Mouse (Mus musculus): ENCODE measurements around the gene Gfpt1. TPM values are rescaled to one million over a fixed set of nuclear protein-coding genes. Genes with fewer than 3 reads are reported as not detected.

Gene Gfpt1
- polyA plus RNA-seq, 1 experiment = 10.5 TPM

DNA sequence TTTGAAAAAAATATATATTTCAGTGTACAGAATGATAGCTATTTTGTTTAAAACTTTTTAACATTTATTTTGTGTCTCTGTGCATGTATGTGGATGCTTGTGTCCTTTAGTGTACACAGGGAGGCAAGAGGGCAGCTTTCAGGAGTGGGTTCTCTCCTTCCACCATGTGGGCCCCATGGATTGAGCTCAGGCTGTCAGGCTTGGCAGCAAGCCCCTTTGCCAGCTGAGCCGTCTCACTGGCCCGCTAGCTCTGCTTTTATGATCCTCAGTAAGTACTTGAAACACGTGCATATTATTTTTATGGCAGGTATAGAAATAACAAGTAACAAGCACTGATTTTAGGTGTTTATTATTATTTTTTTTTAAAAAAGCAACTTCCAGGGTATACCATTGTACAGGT lies 90.9 kb downstream of the Gfpt1 start:
- H3K4me3 ChIP-seq (ENCODE audit: insufficient read depth, poor library complexity, severe bottlenecking) = no peak overlapping the region
- H3K27me3 ChIP-seq (ENCODE audit: control insufficient read depth, insufficient read depth, insufficient read length) = no peaks in the 10 kb centered on the region
- H3ac ChIP-seq (ENCODE audit: control insufficient read depth, insufficient read length, low read depth) = no peak overlapping the region
- TF ChIP-seq CTCF (IDR thresholded peaks at IDR 0.05; ENCODE audit: control insufficient read depth, insufficient read depth, insufficient read length) = no peak
- TF ChIP-seq MYOD1 (IDR thresholded peaks at IDR 0.05; ENCODE audit: control insufficient read depth, insufficient read length, low read depth) = no peak
- TF ChIP-seq CEBPB (IDR thresholded peaks at IDR 0.05; ENCODE audit: low read depth) = no peak
- no peak for TF ChIP-seq FOSL1 (IDR thresholded peaks at IDR 0.05; ENCODE audit: insufficient read depth, low read length, poor library complexity, severe bottlenecking)
- no peak for TF ChIP-seq MAX (IDR thresholded peaks at IDR 0.05)
- TF ChIP-seq USF1 (IDR thresholded peaks at IDR 0.05; ENCODE audit: low read depth) = no peak
- TF ChIP-seq MYOG (IDR thresholded peaks at IDR 0.05; ENCODE audit: control insufficient read depth, extremely low read depth, insufficient read length) = no peak
- H3K79me3 ChIP-seq (ENCODE audit: low read depth) = no peaks in the 10 kb centered on the region
- no peaks in the 10 kb centered on the region for H3K79me2 ChIP-seq (ENCODE audit: control insufficient read depth, insufficient read depth)
- no peaks in the 10 kb centered on the region for H3K36me3 ChIP-seq (ENCODE audit: control insufficient read depth, insufficient read depth)

DNA sequence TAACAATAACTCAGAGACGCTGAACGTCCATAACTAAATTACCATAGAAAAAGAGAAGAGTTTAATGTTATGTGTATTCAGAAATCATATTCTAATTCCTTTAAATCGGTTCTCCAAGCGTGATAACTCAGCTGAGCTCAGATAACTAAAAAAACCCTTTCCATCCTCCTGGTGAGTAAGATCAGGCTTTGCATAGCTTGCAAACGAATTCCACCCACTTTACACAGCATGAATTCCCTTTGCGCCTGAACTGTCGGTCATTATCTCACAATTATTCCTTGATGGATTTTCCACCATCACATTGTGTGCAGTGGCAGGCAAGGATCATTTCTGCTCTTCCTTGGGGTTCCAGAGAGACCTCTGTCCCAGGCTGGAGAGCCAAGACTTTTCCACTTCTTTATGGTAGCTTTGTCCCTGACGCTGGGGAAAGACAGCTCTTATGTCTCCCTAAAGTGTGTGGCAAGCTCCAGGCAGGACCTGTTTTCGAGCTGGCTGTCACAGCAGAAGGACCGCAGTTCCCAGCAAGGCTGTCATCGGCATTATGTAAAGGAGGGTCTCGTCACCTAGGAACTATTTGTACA lies 91.4 kb downstream of the Gfpt1 start:
- H3ac ChIP-seq (ENCODE audit: control insufficient read depth, insufficient read length, low read depth) = no peak overlapping the region
- no peak overlapping the region for H3K4me3 ChIP-seq (ENCODE audit: insufficient read depth, poor library complexity, severe bottlenecking)
- H3K79me2 ChIP-seq (ENCODE audit: control insufficient read depth, insufficient read depth) = no peaks in the 10 kb centered on the region
- H3K27me3 ChIP-seq (ENCODE audit: control insufficient read depth, insufficient read depth, insufficient read length) = no peaks in the 10 kb centered on the region
- TF ChIP-seq FOSL1 (IDR thresholded peaks at IDR 0.05; ENCODE audit: insufficient read depth, low read length, poor library complexity, severe bottlenecking) (no peak), MYOG (IDR thresholded peaks at IDR 0.05; ENCODE audit: control insufficient read depth, extremely low read depth, insufficient read length) (no peak), CEBPB (IDR thresholded peaks at IDR 0.05; ENCODE audit: low read depth) (no peak), CTCF (IDR thresholded peaks at IDR 0.05; ENCODE audit: control insufficient read depth, insufficient read depth, insufficient read length) (no peak), USF1 (IDR thresholded peaks at IDR 0.05; ENCODE audit: low read depth) (no peak), MYOD1 (IDR thresholded peaks at IDR 0.05; ENCODE audit: control insufficient read depth, insufficient read length, low read depth) (no peak), MAX (IDR thresholded peaks at IDR 0.05) (no peak)
- no peaks in the 10 kb centered on the region for H3K79me3 ChIP-seq (ENCODE audit: low read depth)
- H3K36me3 ChIP-seq (ENCODE audit: control insufficient read depth, insufficient read depth) = no peaks in the 10 kb centered on the region

DNA sequence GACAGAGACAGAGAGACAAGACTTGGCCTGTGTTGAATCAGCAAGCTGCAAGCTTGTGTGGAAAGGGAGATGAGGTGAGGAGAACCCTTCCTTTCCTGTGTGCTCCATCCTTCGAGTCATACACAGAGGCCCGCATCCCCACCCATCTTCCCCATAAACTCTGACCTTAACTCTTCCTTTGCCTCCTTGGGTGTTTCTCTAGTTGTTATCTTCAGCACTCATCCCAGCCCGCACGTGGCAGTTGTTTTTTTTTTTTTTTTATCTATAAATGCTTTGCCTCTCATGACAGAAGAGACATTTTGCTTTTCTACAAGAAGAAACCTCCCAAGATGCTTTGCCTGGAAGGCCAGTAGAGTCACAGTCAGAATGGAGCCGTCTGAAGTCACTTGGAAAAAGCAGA lies 95.8 kb downstream of the Gfpt1 start:
- TF ChIP-seq MYOD1 (IDR thresholded peaks at IDR 0.05; ENCODE audit: control insufficient read depth, insufficient read length, low read depth) (no peak), CTCF (IDR thresholded peaks at IDR 0.05; ENCODE audit: control insufficient read depth, insufficient read depth, insufficient read length) (no peak), MYOG (IDR thresholded peaks at IDR 0.05; ENCODE audit: control insufficient read depth, extremely low read depth, insufficient read length) (no peak), FOSL1 (IDR thresholded peaks at IDR 0.05; ENCODE audit: insufficient read depth, low read length, poor library complexity, severe bottlenecking) (no peak), CEBPB (IDR thresholded peaks at IDR 0.05; ENCODE audit: low read depth) (no peak), USF1 (IDR thresholded peaks at IDR 0.05; ENCODE audit: low read depth) (no peak), MAX (IDR thresholded peaks at IDR 0.05) (no peak)
- H3K79me3 ChIP-seq (ENCODE audit: low read depth) = no peaks in the 10 kb centered on the region
- H3ac ChIP-seq (ENCODE audit: control insufficient read depth, insufficient read length, low read depth) = no peak overlapping the region
- no peaks in the 10 kb centered on the region for H3K79me2 ChIP-seq (ENCODE audit: control insufficient read depth, insufficient read depth)
- no peak overlapping the region for H3K4me3 ChIP-seq (ENCODE audit: insufficient read depth, poor library complexity, severe bottlenecking)
- H3K27me3 ChIP-seq (ENCODE audit: control insufficient read depth, insufficient read depth, insufficient read length) = no peaks in the 10 kb centered on the region
- H3K36me3 ChIP-seq (ENCODE audit: control insufficient read depth, insufficient read depth) = no peaks in the 10 kb centered on the region

DNA sequence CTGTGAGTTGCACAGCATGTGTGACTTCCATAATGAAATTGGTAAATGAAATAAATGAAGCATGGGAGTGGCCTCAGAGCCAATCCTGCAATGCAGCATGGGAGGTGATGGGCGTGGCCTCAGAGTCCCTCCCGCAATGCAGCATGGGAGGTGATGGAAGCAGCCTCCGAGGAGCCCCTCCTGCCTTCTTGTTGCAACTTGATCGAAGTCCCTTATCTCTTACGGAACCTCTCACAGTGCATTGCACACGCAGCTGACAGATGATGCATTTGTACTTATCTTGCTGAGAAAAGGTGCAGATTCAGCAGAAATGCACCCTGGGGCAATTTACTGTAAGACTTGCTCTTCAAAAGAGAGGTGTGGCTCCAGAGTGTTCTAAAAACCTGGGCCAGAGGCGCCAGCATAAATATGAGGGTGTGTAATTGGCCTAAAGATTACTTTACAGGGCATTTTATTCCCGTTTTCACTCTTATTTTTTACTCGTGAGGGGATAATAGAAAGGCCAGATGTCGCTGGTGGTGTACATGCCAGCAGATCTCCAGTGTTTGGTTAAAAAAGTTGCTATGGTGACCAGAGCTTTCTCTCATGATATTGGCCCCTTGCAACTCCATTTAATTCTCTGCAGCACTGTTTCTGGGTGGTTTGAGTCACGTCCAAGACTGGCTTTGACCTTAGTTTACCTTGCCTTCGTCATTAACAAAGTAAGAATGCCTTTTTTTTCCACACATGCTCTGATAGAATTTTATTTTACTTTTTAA lies 97.3 kb downstream of the Gfpt1 start:
- Histone ChIP-seq H3K79me3 (ENCODE audit: low read depth) (no peaks in the 10 kb centered on the region), H3K79me2 (ENCODE audit: control insufficient read depth, insufficient read depth) (no peaks in the 10 kb centered on the region), H3ac (ENCODE audit: control insufficient read depth, insufficient read length, low read depth) (no peak overlapping the region), H3K36me3 (ENCODE audit: control insufficient read depth, insufficient read depth) (no peaks in the 10 kb centered on the region), H3K4me3 (ENCODE audit: insufficient read depth, poor library complexity, severe bottlenecking) (no peak overlapping the region), H3K27me3 (ENCODE audit: control insufficient read depth, insufficient read depth, insufficient read length) (no peaks in the 10 kb centered on the region)
- TF ChIP-seq CTCF (IDR thresholded peaks at IDR 0.05; ENCODE audit: control insufficient read depth, insufficient read depth, insufficient read length) (no peak), MAX (IDR thresholded peaks at IDR 0.05) (no peak), CEBPB (IDR thresholded peaks at IDR 0.05; ENCODE audit: low read depth) (no peak), USF1 (IDR thresholded peaks at IDR 0.05; ENCODE audit: low read depth) (no peak), FOSL1 (IDR thresholded peaks at IDR 0.05; ENCODE audit: insufficient read depth, low read length, poor library complexity, severe bottlenecking) (no peak), MYOD1 (IDR thresholded peaks at IDR 0.05; ENCODE audit: control insufficient read depth, insufficient read length, low read depth) (no peak), MYOG (IDR thresholded peaks at IDR 0.05; ENCODE audit: control insufficient read depth, extremely low read depth, insufficient read length) (no peak)

Other genes with a start within 250 kb of the Gfpt1 start
- gene Anxa4, start 249.3 kb upstream of the Gfpt1 start, polyA plus RNA-seq (2012; fragmentation: generic; extraction: Trizol) = 93.0 TPM
- 12.8 TPM for gene Aak1, start 193.3 kb upstream of the Gfpt1 start, polyA plus RNA-seq (2012; fragmentation: generic; extraction: Trizol)
- 108 TPM for gene Nfu1, start 33.6 kb upstream of the Gfpt1 start, polyA plus RNA-seq (2012; fragmentation: generic; extraction: Trizol)
- not detected for gene D6Ertd527e, start 61.9 kb downstream of the Gfpt1 start, polyA plus RNA-seq (2012; fragmentation: generic; extraction: Trizol)

All from C2C12 (cell line).